Comparison of ENCODE assay signal across 8 mouse cellular contexts in the genomic region with DNA sequence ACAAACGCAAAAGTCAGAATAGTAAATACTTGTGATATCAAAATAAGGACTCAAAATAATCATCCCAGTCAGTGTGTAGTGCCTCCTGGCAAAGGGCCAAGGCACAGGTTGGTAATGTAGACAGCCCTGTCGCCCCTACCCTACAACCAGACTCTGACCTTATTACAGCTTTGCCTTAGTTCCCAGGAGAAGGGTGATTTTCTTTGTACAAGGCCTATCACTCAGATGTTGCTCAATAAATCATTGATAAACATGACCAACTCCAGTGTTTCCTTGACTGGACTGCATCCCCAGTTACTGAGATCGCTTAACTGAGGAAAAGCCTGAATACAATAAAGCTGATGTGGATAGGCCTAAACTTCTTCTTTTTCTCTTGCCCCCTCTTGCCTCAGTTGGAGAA. TPM values are rescaled to one million over a fixed set of nuclear protein-coding genes. Genes with fewer than 3 reads are reported as not detected.
A peak's percentile ranks its signal among the peaks of the same experiment; 100 is the strongest.
DNase-seq lines count a peak whose midpoint lies in the region; ATAC-seq and TF ChIP-seq lines count a peak whose summit lies in the region.

No protein-coding gene starts in this region.

- H3K27ac ChIP-seq in embryonic facial prominence, embryonic 12.5 days: no peak overlapping the region
- H3K27ac ChIP-seq in embryonic facial prominence, embryonic 10.5 days (replicated peaks): no peak overlapping the region
- no peak overlapping the region for H3K27ac ChIP-seq in left cerebral cortex, adult 2 months
- no peak overlapping the region for H3K27ac ChIP-seq in hindbrain, embryonic 15.5 days (replicated peaks)
- no peak overlapping the region for H3K27ac ChIP-seq in midbrain, embryonic 15.5 days

- no peak for ATAC-seq in embryonic facial prominence, embryonic 12.5 days (ENCODE audit: insufficient number of reproducible peaks, insufficient read depth, low FRiP score, low TSS enrichment)
- no peak for ATAC-seq in hindbrain, embryonic 15.5 days (ENCODE audit: low FRiP score, low read depth)
- ATAC-seq in midbrain, embryonic 15.5 days (replicated peaks): no peak

- no peaks in the 10 kb centered on the region for H3K9me3 ChIP-seq in embryonic facial prominence, embryonic 12.5 days
- no peaks in the 10 kb centered on the region for H3K9me3 ChIP-seq in embryonic facial prominence, embryonic 10.5 days
- no peaks in the 10 kb centered on the region for H3K9me3 ChIP-seq in hindbrain, embryonic 15.5 days
- no peaks in the 10 kb centered on the region for H3K9me3 ChIP-seq in midbrain, embryonic 15.5 days

- DNase-seq in embryonic facial prominence, embryonic 10.5 days (ENCODE audit: low spot score): no peak
- DNase-seq in left cerebral cortex, adult 2 months (ENCODE audit: extremely low spot score in 1 of 2, low spot score in 2 of 2): no peak
- DNase-seq in left cerebral cortex, adult 9 months (ENCODE audit: low spot score in 2 of 2): no peak
- DNase-seq in spleen, postnatal 10 days (ENCODE audit: low spot score in 2 of 2): no peak
- no peak for DNase-seq in left cerebral cortex, adult 11 months (ENCODE audit: low spot score)

- H3K4me2 ChIP-seq in embryonic facial prominence, embryonic 12.5 days (replicated peaks): peak overlapping the region; percentile 89; the same call in 1 of the 2 replicates
- H3K4me2 ChIP-seq in hindbrain, embryonic 15.5 days: peak overlapping the region; percentile 78
- peak overlapping the region; percentile 64 for H3K4me2 ChIP-seq in midbrain, embryonic 15.5 days

- 87% methylated on average over 3 of the region's 3 CpGs for WGBS in embryonic facial prominence, embryonic 12.5 days
- WGBS in embryonic facial prominence, embryonic 10.5 days: 90% methylated on average over 3 of the region's 3 CpGs
- WGBS in hindbrain, embryonic 15.5 days: 76% methylated on average over 3 of the region's 3 CpGs
- WGBS in midbrain, embryonic 15.5 days: 78% methylated on average over 3 of the region's 3 CpGs

- no peak for TF ChIP-seq CTCF in left cerebral cortex, adult 2 months (IDR thresholded peaks at IDR 0.05)

- H3K4me3 ChIP-seq in embryonic facial prominence, embryonic 12.5 days: no peak overlapping the region
- H3K4me3 ChIP-seq in embryonic facial prominence, embryonic 10.5 days: no peak overlapping the region
- H3K4me3 ChIP-seq in left cerebral cortex, adult 2 months: peak overlapping the region; percentile 85
- H3K4me3 ChIP-seq in hindbrain, embryonic 15.5 days: peak overlapping the region; percentile 94; the same call in 1 of the 2 replicates
- H3K4me3 ChIP-seq in midbrain, embryonic 15.5 days: peak overlapping the region; percentile 10; the same call in 1 of the 2 replicates

- H3K36me3 ChIP-seq in embryonic facial prominence, embryonic 12.5 days: no peaks in the 10 kb centered on the region
- no peaks in the 10 kb centered on the region; the same call in none of the 2 replicates for H3K36me3 ChIP-seq in embryonic facial prominence, embryonic 10.5 days (replicated peaks)
- no peaks in the 10 kb centered on the region for H3K36me3 ChIP-seq in hindbrain, embryonic 15.5 days
- H3K36me3 ChIP-seq in midbrain, embryonic 15.5 days (replicated peaks): no peaks in the 10 kb centered on the region

- no peaks in the 10 kb centered on the region for H3K27me3 ChIP-seq in embryonic facial prominence, embryonic 12.5 days
- no peaks in the 10 kb centered on the region for H3K27me3 ChIP-seq in embryonic facial prominence, embryonic 10.5 days (replicated peaks; ENCODE audit: low read depth, poor library complexity, severe bottlenecking)
- H3K27me3 ChIP-seq in hindbrain, embryonic 15.5 days: no peaks in the 10 kb centered on the region
- no peaks in the 10 kb centered on the region for H3K27me3 ChIP-seq in midbrain, embryonic 15.5 days (replicated peaks)

- intact Hi-C loops in left cerebral cortex, adult 2 months (cut with DNase I): no loop called here

- peaks cover 45% of the 10 kb centered on the region for H3K4me1 ChIP-seq in embryonic facial prominence, embryonic 12.5 days
- H3K4me1 ChIP-seq in embryonic facial prominence, embryonic 10.5 days: peaks cover 52% of the 10 kb centered on the region
- peaks cover 64% of the 10 kb centered on the region for H3K4me1 ChIP-seq in hindbrain, embryonic 15.5 days (replicated peaks)
- peaks cover 64% of the 10 kb centered on the region for H3K4me1 ChIP-seq in midbrain, embryonic 15.5 days

- H3K9ac ChIP-seq in embryonic facial prominence, embryonic 12.5 days: no peak overlapping the region
- H3K9ac ChIP-seq in hindbrain, embryonic 15.5 days: no peak overlapping the region
- no peak overlapping the region for H3K9ac ChIP-seq in midbrain, embryonic 15.5 days

RNA-seq across cellular contexts. Expression of gene Cfap20, which starts 2.2 kb away (rescaled TPM):
- polyA plus RNA-seq in embryonic facial prominence, embryonic 12.5 days (2016; fragmentation: Nextera tagmentation; extraction: Ambion mirVana): 148 and 152 TPM in 2 replicates
- 141 and 148 TPM in 2 replicates for polyA plus RNA-seq in embryonic facial prominence, embryonic 10.5 days (2016; fragmentation: Nextera tagmentation; extraction: Ambion mirVana)
- total RNA-seq in left cerebral cortex, adult 2 months (2021): 10 to 100 TPM; 57.7 to 58.7 TPM
- polyA plus RNA-seq in hindbrain, embryonic 15.5 days (2015; fragmentation: Nextera tagmentation; extraction: Ambion mirVana): 120 and 122 TPM in 2 replicates
- polyA plus RNA-seq in midbrain, embryonic 15.5 days (2015; fragmentation: Nextera tagmentation; extraction: Ambion mirVana): 120 and 121 TPM in 2 replicates

RNA-seq across cellular contexts. Expression of gene Csnk2a2, which starts 57.4 kb away (rescaled TPM):
- polyA plus RNA-seq in embryonic facial prominence, embryonic 12.5 days (2016; fragmentation: Nextera tagmentation; extraction: Ambion mirVana): 12.2 and 12.9 TPM in 2 replicates
- 12.6 and 15.2 TPM in 2 replicates for polyA plus RNA-seq in embryonic facial prominence, embryonic 10.5 days (2016; fragmentation: Nextera tagmentation; extraction: Ambion mirVana)
- total RNA-seq in left cerebral cortex, adult 2 months (2021): 10 to 100 TPM; 71.6 to 86.2 TPM
- polyA plus RNA-seq in hindbrain, embryonic 15.5 days (2015; fragmentation: Nextera tagmentation; extraction: Ambion mirVana): 7.5 and 13.0 TPM in 2 replicates
- 9.8 and 10.2 TPM in 2 replicates for polyA plus RNA-seq in midbrain, embryonic 15.5 days (2015; fragmentation: Nextera tagmentation; extraction: Ambion mirVana)

Comparison
In these comparisons a context has a peak if more than half of its experiments do, and no peak if none do; other contexts are left out.
1. H3K4me3 ChIP-seq: peak in left cerebral cortex, adult 2 months (single experiment), hindbrain, embryonic 15.5 days (single experiment) and midbrain, embryonic 15.5 days (single experiment); none in embryonic facial prominence, embryonic 12.5 days (single experiment) and embryonic facial prominence, embryonic 10.5 days (single experiment).
2. Peak in every context shown above with its lines, with median percentiles within 50 percentile points of each other: H3K4me2 ChIP-seq.